Mouse (Mus musculus): ENCODE measurements around the gene Otos.

- TF ChIP-seq GATA1 (IDR thresholded peaks at IDR 0.05; ENCODE audit: borderline replicate concordance, low read length) (no peak), FLI1 (IDR thresholded peaks at IDR 0.05; ENCODE audit: low read length) (no peak)
These were observed 22.7 kb upstream of the Otos start for GRCm38 (mm10) chr1:92671326-92671725.
